Mouse (Mus musculus) monocyte, adult 5-6 weeks (primary cell): ENCODE measurements around the gene Fkbp2. TPM values are rescaled to one million over a fixed set of nuclear protein-coding genes. Genes with fewer than 3 reads are reported as not detected.
A peak's percentile ranks its signal among the peaks of the same experiment; 100 is the strongest.

ENCODE experiments used
- ATAC-seq: fragments of 153-309, 156-312 bp; replicated peaks from 2 replicates; pipeline ENCODE4 v1.8.0; 2017; ENCODE audit warnings: mild to moderate bottlenecking; ENCODE audit not compliant: low TSS enrichment, insufficient number of reproducible peaks, severe bottlenecking, poor library complexity, low FRiP score
- total RNA-seq: library from RNA; stranded (forward); fragments of 200-1000, 200-491, 200-594 nt; gene quantifications from 3 replicates; pipeline ENCODE4 v1.2.3, GENCODE M21; 2017

Gene Fkbp2
- 62.9 to 104 TPM (median 63.6 TPM) in 3 replicates for total RNA-seq

GRCm38 (mm10) chr19:6980381-6981093 is at the start of gene Fkbp2:
Gene Fkbp2, minus strand, starts transcription at chr19:6980501.
- peak; percentile 70 for ATAC-seq

DNA sequence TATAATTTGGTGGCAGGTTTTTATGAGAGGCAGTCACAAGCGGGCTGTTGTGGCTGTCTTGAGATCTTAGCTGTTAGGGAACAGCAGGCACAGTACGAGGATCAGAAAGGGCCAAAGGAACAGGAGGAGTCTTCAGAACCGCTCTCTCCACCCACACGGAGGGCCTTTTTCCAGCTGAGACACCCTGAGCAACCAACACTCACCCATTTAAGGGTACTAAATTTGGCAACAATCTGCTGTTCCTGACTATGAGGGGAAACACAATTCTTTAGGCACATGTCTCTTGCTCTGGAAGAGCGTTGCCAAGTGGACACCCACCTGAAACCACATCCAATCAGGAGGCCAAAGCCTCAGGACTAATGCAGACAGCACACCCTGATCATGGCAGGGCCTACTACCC is 49.2 kb upstream of the Fkbp2 start:
- no peak for ATAC-seq

DNA sequence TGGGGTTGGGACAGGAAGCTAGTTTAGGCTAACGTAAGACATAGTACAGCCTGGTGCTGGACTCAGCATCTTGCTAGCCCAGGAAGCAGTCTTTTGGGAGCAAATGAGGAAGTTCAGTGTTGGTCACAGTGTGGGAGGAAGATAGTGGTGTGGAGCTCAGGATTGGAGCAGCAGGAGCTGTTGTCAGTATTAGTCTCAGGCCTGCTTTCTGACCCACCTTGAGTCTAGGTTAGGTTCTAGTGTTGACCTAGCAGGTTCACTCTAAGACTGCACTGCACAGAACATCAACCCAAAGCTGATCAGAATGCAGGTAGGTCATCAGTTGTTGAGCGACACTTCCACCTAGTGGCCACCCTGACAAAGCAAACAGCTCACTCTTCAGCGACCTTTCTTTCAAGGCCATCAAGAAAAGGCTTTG is 39.9 kb upstream of the Fkbp2 start:
- ATAC-seq: peak; percentile 36; the same call in 1 of the 2 replicates

GRCm38 (mm10) chr19:7019191-7019590 is 38.9 kb upstream of the Fkbp2 start, which contains the start of gene Fermt3:
Gene Fermt3, minus strand, starts transcription at chr19:7019469.
- ATAC-seq: peak; percentile 78

GRCm38 (mm10) chr19:7018546-7018945 is 38.2 kb upstream of the Fkbp2 start:
- ATAC-seq: peak; percentile 20; the same call in 1 of the 2 replicates

DNA sequence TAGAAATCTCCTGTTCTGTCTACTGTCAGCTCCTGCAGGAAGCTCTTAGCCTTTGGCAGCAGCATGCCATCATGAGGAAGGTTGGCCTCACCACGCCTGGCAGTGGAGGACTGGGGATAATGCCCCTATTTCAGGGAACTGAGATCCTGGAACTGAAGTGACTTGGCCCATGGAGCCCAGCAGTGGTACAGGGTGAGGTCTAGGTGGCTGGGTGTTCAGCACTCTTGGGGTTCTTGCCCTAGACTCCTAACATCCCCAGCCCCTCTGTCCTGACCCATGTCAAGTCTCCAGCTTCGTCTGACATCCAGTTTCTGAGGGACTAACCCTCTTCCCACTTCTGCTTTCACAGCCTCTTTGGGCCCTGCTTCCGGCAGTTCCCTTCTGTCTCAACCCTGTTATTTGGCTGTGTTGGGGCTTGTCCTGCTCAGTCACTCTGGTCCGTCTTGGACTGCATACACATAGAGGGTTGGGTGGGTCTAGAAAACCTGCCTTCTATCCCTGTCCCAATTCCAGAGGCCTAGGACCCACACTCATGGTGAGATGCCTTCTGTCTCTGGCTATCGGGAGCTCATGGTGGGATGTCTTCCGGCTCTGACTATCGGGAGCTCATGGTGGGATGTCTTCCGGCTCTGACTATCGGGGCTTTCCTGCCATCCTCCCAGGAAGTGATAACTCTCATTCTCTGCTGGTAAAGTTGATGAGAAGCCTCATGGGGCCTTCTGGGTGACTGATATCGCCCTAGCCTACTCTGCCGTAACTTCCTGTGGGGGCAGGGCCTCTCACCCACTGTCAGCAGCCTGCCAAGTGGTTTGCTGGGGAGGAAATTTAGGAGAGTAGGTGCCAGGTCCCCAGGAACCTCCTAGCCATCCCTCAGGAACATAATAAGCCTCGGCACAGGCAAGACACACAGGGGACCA is 37.5 kb upstream of the Fkbp2 start:
- peak; percentile 40 for ATAC-seq

DNA sequence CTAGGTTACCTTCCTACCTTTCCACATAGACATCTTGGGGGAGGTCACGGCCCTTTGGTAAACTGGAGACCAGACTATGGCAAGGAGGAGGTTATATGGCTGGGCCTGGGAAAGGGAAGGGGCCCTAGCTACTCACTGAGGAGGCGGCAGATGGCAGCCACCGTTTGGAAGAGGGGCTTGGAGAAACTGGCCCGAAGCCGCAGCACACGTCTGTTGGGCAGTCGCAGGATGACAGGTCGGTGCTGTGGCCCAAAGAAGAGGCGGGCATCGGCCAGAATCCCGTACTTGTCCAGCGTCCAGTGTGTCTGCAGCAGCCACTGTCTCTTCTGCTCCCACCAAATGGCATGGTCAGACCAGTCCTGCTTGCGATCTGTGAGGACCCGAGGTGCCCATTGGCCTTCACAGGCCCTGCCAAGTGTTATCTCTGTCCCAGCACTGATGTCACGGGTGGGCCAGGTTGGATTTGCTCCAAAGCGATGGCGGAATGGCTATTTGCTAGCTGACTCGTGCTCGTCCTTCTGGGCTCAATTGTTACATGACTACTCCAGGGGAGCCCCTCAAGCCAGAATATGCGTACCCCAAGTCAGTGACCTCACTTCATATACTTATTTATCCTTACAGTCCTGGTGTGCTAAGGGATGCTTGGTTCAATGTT is 34.3 kb upstream of the Fkbp2 start:
- no peak for ATAC-seq

DNA sequence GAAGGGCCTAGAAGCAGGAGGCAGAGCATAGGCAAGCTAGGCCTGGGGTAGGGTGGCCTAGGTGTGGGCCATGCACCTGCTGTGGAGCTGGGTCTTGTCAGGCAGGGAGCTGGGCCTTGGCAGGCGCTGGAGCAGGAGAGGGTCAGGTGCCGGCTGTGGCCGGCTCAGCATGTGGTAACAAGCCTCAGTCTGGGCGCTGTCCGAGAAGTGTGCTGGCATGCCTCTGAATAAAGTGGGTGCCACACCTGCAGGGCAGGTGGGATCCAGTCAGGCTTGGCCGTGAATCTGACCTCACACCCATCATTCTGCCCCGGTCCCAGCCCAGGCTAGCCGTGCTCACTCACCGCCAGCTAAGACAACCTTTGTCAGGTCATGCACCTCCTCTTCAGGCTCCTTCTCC is 33.7 kb upstream of the Fkbp2 start:
- ATAC-seq: no peak

- ATAC-seq: no peak
Measured at GRCm38 (mm10) chr19:7012426-7012825, 32.1 kb upstream of the Fkbp2 start.

DNA sequence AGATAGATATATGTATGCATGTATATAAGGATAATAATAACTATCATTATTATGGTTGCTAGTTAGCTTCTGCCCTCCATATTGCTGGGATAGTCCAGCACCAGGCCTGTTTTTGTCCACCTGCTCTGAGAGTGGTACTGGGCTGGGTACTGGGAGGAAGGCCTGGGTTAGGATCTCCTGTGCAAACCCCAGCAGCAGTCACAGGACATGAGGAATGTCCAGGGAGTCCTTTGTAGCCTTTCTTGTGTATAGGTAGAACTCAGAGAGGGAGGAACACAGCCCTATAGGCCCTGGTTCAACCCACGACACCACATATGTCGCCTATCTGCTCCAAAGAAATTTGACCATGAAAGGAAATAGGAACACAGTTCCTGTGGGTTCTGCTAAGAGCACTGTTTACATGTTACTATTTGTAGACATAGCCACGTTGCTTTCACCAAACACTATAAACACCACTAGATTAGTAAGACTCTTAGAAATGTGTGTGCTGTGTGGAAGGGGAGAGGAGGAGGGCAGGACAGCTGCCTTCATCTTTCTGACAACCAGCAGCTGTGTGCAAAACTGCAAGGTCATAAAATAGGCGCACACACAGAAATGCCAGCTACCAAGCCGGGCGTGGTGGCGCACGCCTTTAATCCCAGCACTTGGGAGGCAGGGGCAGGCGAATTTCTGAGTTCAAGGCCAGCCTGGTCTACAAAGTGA is 26.7 kb upstream of the Fkbp2 start:
- no peak; the same call in 1 of the 2 replicates for ATAC-seq

DNA sequence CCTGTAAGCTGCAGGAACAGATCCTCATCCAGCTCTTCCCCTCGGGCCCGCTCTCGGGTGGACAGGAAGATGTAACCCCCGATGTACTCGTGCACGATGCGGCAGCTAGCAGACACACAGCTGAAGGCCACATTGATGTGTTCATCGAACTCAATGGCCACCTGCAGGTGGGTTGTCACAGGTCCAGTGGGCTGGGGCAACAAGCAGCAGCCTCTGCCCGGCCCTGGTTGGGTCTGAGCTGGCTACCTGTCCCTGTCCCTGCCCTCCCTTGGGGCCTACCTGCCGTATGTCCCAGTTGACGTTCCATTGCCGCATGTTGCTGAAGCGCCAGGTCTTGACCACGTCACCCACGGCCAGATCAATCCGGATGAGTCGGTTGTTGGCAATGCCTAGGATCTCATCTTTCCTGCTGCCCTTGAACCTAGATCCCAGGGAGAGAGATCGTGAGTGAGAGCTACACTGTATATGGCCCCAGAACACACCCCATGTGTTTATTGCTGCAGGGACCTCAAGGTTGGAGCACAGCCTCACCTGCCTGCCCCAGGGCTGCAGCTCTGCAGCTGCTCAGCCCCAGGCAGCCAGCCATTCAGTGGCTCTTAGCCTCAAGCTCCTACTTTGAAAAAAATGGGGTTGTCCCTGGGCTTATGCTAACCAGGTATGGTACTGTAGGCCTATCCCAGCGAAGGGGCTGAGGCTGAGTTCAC is 19.2 kb upstream of the Fkbp2 start:
- no peak for ATAC-seq

DNA sequence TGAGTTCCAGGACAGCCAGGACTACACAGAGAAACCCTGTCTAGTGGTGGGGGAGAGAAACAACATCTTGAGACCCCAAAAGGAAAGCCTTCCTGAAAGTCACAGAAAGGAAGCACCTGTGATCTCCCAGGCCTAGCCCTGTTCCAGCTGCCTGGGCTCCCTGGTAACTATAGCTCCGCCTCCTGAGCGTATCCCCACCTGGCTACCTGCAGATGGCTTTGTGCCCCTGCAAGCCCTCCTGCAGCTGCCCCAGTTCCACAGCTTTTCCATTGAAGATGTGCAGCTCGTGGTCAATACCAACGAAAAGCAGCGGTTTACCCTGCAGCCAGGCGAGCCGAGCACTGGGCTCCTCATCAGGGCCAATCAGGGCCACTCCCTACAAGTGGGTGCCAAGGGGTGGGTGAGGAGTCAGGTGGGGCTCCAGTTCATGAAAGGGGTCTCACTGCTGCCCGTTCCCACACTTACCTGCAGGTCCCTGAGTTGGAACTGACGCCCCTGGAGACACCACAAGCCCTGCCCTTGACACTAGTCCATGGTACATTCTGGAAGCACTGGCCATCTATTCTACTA is 17.5 kb upstream of the Fkbp2 start:
- no peak for ATAC-seq

- ATAC-seq: peak; percentile 47
Measured at GRCm38 (mm10) chr19:6996006-6996405, 15.7 kb upstream of the Fkbp2 start, which contains the start of the genes Nudt22 and Trpt1. Gene Nudt22, minus strand, starts transcription at chr19:6996117. Gene Trpt1, plus strand, starts transcription at chr19:6996131.

DNA sequence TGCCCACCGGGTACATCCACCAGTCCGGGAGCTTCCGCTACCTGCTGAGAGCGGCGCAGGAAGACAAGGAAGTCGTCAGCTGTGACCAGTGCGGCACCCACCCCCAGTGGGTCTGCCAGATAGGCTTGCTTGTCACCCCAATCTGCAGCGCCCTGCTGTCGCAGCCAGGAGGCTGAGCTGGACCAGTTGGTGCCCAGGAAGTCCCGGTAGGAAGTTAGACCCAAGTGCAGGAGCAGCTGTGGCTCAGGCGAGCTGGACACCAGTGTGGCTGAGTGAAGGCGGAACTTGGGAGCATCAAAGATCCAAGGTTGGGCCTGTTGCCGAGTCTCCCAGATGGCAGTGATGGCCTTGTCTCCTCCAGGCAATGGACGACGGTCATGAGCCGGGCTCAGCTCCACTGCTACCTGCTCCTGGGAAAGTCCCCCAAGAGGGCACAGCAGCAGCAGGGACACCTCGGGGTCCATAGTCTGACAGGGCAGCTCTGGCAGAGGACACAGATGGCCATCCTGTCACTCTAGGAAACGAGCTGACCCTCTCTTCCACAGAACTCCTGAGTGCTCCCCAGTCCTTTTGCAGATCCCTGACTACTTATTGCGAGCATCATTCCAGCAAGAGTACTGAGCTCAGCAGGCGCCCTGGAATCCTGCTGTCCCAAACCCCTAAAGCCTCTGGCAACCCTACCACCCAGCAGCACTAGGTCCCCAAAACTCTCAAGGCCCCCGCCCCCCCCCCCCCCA is 15.1 kb upstream of the Fkbp2 start:
- ATAC-seq: no peak

DNA sequence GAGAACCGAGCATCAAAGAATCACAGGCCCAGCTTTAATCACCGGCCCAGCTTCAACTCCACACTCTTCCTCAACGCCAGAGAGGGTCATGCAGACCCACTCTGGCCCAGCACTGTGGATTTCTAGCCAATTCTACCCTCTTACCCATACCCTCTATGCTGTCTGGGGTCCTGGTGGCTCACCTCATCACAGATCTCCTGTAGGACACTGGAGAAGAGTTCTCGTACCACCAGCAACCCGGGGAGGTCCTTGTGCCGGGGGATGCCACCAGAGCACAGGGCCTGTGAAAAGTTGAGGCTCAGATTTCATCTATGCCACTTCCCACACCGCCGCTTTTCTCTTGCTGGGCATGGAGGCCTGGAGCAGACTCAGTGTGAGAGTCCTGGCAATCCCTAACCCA is 14.2 kb upstream of the Fkbp2 start:
- ATAC-seq: no peak

GRCm38 (mm10) chr19:6994002-6994401 is 13.7 kb upstream of the Fkbp2 start:
- no peak for ATAC-seq
